Comparison of ENCODE assay signal across 8 mouse cellular contexts in the genomic region with DNA sequence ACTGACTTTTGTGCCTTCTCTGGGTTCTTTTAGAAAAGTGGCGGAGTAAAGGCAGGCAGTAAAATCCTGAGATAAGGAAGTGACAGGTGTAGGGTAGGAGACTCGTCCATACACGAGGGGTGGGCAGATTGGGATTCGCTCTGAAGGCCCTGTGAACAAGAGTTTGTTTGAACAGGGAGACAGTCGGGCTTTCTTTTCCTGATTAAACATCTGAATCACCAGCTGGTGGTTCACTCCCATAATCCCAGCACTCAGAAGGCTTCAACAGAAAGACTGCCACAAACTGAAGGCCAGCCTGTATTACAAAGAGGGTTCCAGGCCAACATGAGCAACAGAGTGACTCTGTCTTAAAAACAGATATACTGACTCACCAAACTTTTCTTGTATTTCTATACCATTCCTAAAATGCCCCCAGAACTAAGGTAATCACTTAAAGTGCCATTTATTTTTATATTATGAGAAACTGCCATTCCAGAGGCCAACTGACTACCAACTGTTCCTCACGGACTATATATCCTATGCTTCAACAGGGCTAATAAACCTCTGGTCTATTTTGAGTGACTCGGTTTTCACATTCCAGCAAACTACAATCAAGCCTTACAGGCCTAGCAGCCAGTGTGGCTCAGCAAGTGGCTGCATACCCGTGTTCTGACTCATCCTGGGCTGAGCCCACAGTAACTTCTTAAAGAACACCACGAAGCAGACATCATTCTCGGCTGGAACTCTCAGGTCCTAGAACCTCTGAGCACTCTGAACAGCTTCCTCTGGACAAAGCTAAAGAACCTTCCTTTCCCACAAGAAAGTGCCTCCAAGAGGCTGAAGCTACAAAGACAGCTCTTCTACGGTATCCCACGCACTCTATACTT. TPM values are rescaled to one million over a fixed set of nuclear protein-coding genes. Genes with fewer than 3 reads are reported as not detected.
DNase-seq lines count a peak whose midpoint lies in the region; ATAC-seq and TF ChIP-seq lines count a peak whose summit lies in the region.
"Had no signal": no experiment of that assay in that cellular context is flagged by ENCODE, and none has a peak within 500 bp of the region (broad histone marks: within the 10 kb centered on the region; RNA-seq: fewer than 3 reads in every experiment).

No protein-coding gene starts in this region.

- H3K27ac ChIP-seq in limb, embryonic 15.5 days = peak overlapping the region; percentile 82
- H3K27ac ChIP-seq in midbrain, embryonic 15.5 days = no peak overlapping the region

- H3K36me3 ChIP-seq in C2C12 (ENCODE audit: control insufficient read depth, insufficient read depth) = peaks cover 23% of the 10 kb centered on the region
- peaks cover 21% of the 10 kb centered on the region; the same call in 1 of the 2 replicates for H3K36me3 ChIP-seq in limb, embryonic 15.5 days
- H3K36me3 ChIP-seq in midbrain, embryonic 15.5 days (replicated peaks) = 0 out of 2 replicates have a peak, but pooled peaks cover 6% of the 10 kb centered on the region

- no peak overlapping the region for H3K4me3 ChIP-seq in C2C12 (ENCODE audit: insufficient read depth, poor library complexity, severe bottlenecking)
- no peak overlapping the region for H3K4me3 ChIP-seq in limb, embryonic 15.5 days
- no peak overlapping the region for H3K4me3 ChIP-seq in midbrain, embryonic 15.5 days

- H3K9ac ChIP-seq in limb, embryonic 15.5 days = no peak overlapping the region
- H3K9ac ChIP-seq in midbrain, embryonic 15.5 days = no peak overlapping the region

- peak; percentile 77; the same call in 1 of the 2 replicates for ATAC-seq in limb, embryonic 15.5 days (ENCODE audit: insufficient number of reproducible peaks, low FRiP score, low TSS enrichment, low read depth)
- ATAC-seq in midbrain, embryonic 15.5 days (replicated peaks) = no peak
- no peak for ATAC-seq in monocyte, adult 5-6 weeks (replicated peaks; ENCODE audit: insufficient number of reproducible peaks, low FRiP score, low TSS enrichment, poor library complexity, severe bottlenecking)

- H3K4me1 ChIP-seq in limb, embryonic 15.5 days = peaks cover 13% of the 10 kb centered on the region; the same call in 1 of the 2 replicates
- H3K4me1 ChIP-seq in midbrain, embryonic 15.5 days = no peaks in the 10 kb centered on the region

- TF ChIP-seq CTCF in C2C12 (IDR thresholded peaks at IDR 0.05; ENCODE audit: control insufficient read depth, insufficient read depth, insufficient read length) = no peak

- WGBS in limb, embryonic 15.5 days = 51% methylated on average over 12 of the region's 12 CpGs
- WGBS in midbrain, embryonic 15.5 days = 76% methylated on average over 12 of the region's 12 CpGs

- DNase-seq in 3134 (ENCODE audit: extremely low read depth, insufficient read length, low spot score) (peak; percentile 71), MN1 (ENCODE audit: low spot score) (no peak)
- DNase-seq in gastrocnemius, postnatal 25 days = peak; percentile 57

- no peak overlapping the region for H3K4me2 ChIP-seq in limb, embryonic 15.5 days
- no peak overlapping the region for H3K4me2 ChIP-seq in midbrain, embryonic 15.5 days

- H3K27me3 ChIP-seq in C2C12 (ENCODE audit: control insufficient read depth, insufficient read depth, insufficient read length) = no peaks in the 10 kb centered on the region
- no peaks in the 10 kb centered on the region for H3K27me3 ChIP-seq in limb, embryonic 15.5 days
- no peaks in the 10 kb centered on the region for H3K27me3 ChIP-seq in midbrain, embryonic 15.5 days (replicated peaks)

- no peak overlapping the region for H3ac ChIP-seq in C2C12 (ENCODE audit: control insufficient read depth, insufficient read length, low read depth)

- no peaks in the 10 kb centered on the region for H3K9me3 ChIP-seq in limb, embryonic 15.5 days
- no peaks in the 10 kb centered on the region for H3K9me3 ChIP-seq in midbrain, embryonic 15.5 days

- peaks cover 84% of the 10 kb centered on the region for H3K79me2 ChIP-seq in C2C12 (ENCODE audit: control insufficient read depth, insufficient read depth)

- H3K79me3 ChIP-seq in C2C12 (ENCODE audit: low read depth) = peaks cover 40% of the 10 kb centered on the region

TF ChIP-seq in C2C12, 6 proteins besides CTCF, POLR2A, EP300 and RAD21:
- no peak for TF ChIP-seq MYOD1 (IDR thresholded peaks at IDR 0.05; ENCODE audit: control insufficient read depth, insufficient read length, low read depth)
- TF ChIP-seq FOSL1 (IDR thresholded peaks at IDR 0.05; ENCODE audit: insufficient read depth, low read length, poor library complexity, severe bottlenecking) = peak; percentile 94
- peak; percentile 24 for TF ChIP-seq MAX (IDR thresholded peaks at IDR 0.05)

RNA-seq across cellular contexts. Expression of gene Fyttd1, which starts 18.3 kb away (rescaled TPM):
- 16.8 TPM for polyA plus RNA-seq in C2C12 (2012; fragmentation: generic; extraction: Trizol)
- 10 to 100 TPM; 79.8 to 85.6 TPM for total RNA-seq in gastrocnemius, postnatal 25 days (2021)
- 102 TPM in 2 replicates for polyA plus RNA-seq in limb, embryonic 15.5 days (2015; fragmentation: Nextera tagmentation; extraction: Ambion mirVana)
- polyA plus RNA-seq in midbrain, embryonic 15.5 days (2015; fragmentation: Nextera tagmentation; extraction: Ambion mirVana) = 100 and 110 TPM in 2 replicates
- total RNA-seq in monocyte, adult 5-6 weeks (2017) = 55.8 to 78.8 TPM (median 67.5 TPM) in 3 replicates

RNA-seq across cellular contexts. Expression of gene Rubcn, which starts 18.6 kb away (rescaled TPM):
- 22.1 TPM for polyA plus RNA-seq in C2C12 (2012; fragmentation: generic; extraction: Trizol)
- total RNA-seq in gastrocnemius, postnatal 25 days (2021) = 10 to 100 TPM; 24.3 to 26.7 TPM
- polyA plus RNA-seq in limb, embryonic 15.5 days (2015; fragmentation: Nextera tagmentation; extraction: Ambion mirVana) = 22.7 and 24.2 TPM in 2 replicates
- polyA plus RNA-seq in midbrain, embryonic 15.5 days (2015; fragmentation: Nextera tagmentation; extraction: Ambion mirVana) = 37.3 and 38.0 TPM in 2 replicates
- 12.4 to 41.8 TPM (median 31.2 TPM) in 3 replicates for total RNA-seq in monocyte, adult 5-6 weeks (2017)

RNA-seq across cellular contexts. Expression of gene Smbd1, which starts 48.7 kb away (rescaled TPM):
- not detected for polyA plus RNA-seq in C2C12 (2012; fragmentation: generic; extraction: Trizol)
- total RNA-seq in gastrocnemius, postnatal 25 days (2021) = not detected
- not detected in 2 replicates for polyA plus RNA-seq in limb, embryonic 15.5 days (2015; fragmentation: Nextera tagmentation; extraction: Ambion mirVana)
- not detected in 2 replicates for polyA plus RNA-seq in midbrain, embryonic 15.5 days (2015; fragmentation: Nextera tagmentation; extraction: Ambion mirVana)
- not detected in 3 replicates for total RNA-seq in monocyte, adult 5-6 weeks (2017)
- total RNA-seq: left cerebral cortex, postnatal 25 days had no signal

RNA-seq across cellular contexts. Expression of gene Lrch3, which starts 54.9 kb away (rescaled TPM):
- 6.7 TPM for polyA plus RNA-seq in C2C12 (2012; fragmentation: generic; extraction: Trizol)
- 10 to 100 TPM; 13.7 to 15.4 TPM for total RNA-seq in gastrocnemius, postnatal 25 days (2021)
- 23.1 TPM in 2 replicates for polyA plus RNA-seq in limb, embryonic 15.5 days (2015; fragmentation: Nextera tagmentation; extraction: Ambion mirVana)
- polyA plus RNA-seq in midbrain, embryonic 15.5 days (2015; fragmentation: Nextera tagmentation; extraction: Ambion mirVana) = 43.0 and 56.3 TPM in 2 replicates
- total RNA-seq in monocyte, adult 5-6 weeks (2017) = 37.4 to 67.8 TPM (median 44.9 TPM) in 3 replicates
